Mouse (Mus musculus): ENCODE data around the gene Tedc2.

Gene Tedc2

GRCm38 (mm10) chr17:24193769-24194168 lies 26.9 kb downstream of the Tedc2 start:
- no peak for DNase-seq (ENCODE audit: low spot score in 2 of 2)

- DNase-seq (ENCODE audit: low spot score in 2 of 2), result no peak
These were observed 27.4 kb downstream of the Tedc2 start for GRCm38 (mm10) chr17:24193268-24193667.

- DNase-seq (ENCODE audit: low spot score in 2 of 2), result no peak
These were observed 27.8 kb downstream of the Tedc2 start for GRCm38 (mm10) chr17:24192848-24193247.

- DNase-seq (ENCODE audit: low spot score in 2 of 2), result no peak
These were observed 29.2 kb downstream of the Tedc2 start for GRCm38 (mm10) chr17:24191481-24191880.

GRCm38 (mm10) chr17:24190934-24191333 lies 29.7 kb downstream of the Tedc2 start:
- no peak for DNase-seq (ENCODE audit: low spot score in 2 of 2)

GRCm38 (mm10) chr17:24174259-24174658 lies 46.4 kb downstream of the Tedc2 start:
- no peak for DNase-seq (ENCODE audit: low spot score in 2 of 2)

GRCm38 (mm10) chr17:24173423-24173822 lies 47.2 kb downstream of the Tedc2 start:
- DNase-seq (ENCODE audit: low spot score in 2 of 2), result peak; percentile 51 to 72

GRCm38 (mm10) chr17:24171738-24172137 lies 48.9 kb downstream of the Tedc2 start:
- DNase-seq (ENCODE audit: low spot score in 2 of 2), result peak in 1 of 2 experiments; percentile 30

GRCm38 (mm10) chr17:24170729-24171128 lies 49.9 kb downstream of the Tedc2 start:
- DNase-seq (ENCODE audit: low spot score in 2 of 2), result no peak

GRCm38 (mm10) chr17:24170125-24170524 lies 50.5 kb downstream of the Tedc2 start:
- no peak for DNase-seq (ENCODE audit: low spot score in 2 of 2)

GRCm38 (mm10) chr17:24169317-24170065 lies 51.2 kb downstream of the Tedc2 start, which contains the start of gene Atp6v0c:
Atp6v0c (minus strand) TSS chr17:24169702.
- DNase-seq (ENCODE audit: low spot score in 2 of 2), result peak; percentile 90 to 94

- peak; percentile 47 to 67 for DNase-seq (ENCODE audit: low spot score in 2 of 2)
These were observed 51.9 kb downstream of the Tedc2 start for GRCm38 (mm10) chr17:24168590-24169277.

- no peak for DNase-seq (ENCODE audit: low spot score in 2 of 2)
These were observed 52.7 kb downstream of the Tedc2 start for GRCm38 (mm10) chr17:24167891-24168505.

GRCm38 (mm10) chr17:24167120-24167519 lies 53.5 kb downstream of the Tedc2 start:
- no peak for DNase-seq (ENCODE audit: low spot score in 2 of 2)

All from spleen, postnatal 36 days (tissue).